Mouse (Mus musculus) R1 (cell line): Measurements from ENCODE around the gene Smim8.

ENCODE experiments used
- DNase-seq: peaks from one replicate; pipeline ENCODE4 v3.0.0-alpha.2; 2018; ENCODE audit warnings: low read depth, low spot score

Smim8 gene

DNA sequence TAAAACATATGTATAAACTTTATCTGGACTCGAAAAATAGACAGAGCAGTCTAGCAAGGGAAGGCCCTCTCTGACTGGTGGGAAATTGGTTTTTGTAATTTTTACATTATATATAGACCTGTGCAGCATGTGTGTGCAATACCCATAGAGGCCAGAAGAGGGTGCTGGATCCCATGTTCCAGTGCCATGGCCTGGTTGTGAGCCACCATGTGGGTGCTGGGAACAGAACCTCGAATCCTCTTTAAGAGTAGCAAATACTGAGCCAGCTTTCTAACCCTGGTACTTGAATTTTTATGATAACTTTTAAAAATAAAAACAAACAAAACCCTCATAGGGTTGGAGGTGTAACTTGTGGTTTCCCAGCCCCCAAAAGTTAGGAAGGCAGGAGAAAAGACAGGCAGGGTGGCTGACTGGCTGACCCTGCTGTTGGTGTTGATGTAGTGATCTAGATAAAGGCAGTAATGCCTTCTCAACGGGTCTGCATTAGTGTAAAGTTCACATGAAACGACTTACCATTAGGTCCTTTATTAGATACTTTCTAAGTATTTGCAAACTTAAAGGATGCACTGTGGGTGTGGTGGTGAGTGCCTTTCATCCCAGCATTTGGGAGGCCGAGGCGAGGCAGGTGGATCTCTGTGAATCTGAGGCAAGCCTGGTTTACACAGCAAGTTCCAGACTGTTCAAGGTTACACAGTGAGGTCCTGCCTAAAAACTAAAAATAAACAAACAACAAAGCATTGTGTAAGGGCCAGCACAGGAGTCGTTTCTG is 57.9 kb downstream of the Smim8 start:
- DNase-seq, result peak; percentile 54

DNA sequence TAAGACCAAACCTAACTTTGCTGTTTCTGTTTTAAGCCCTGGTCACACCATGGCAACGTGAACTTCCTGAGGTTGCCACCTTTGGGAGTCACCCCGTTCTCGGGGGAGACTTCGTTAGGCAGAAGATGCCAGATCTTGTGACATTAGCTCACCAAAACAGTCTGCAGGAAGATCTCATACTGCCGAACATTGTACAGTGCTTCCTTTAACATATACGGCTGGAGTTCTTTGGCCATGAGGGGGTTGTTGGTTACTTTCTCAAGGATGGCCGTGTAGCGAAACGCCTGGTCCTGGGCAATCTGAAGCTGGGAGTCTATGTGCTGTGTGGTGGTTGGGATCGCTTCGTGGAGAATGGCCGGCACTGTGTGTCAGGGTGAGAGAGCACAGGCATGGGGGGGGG is 58.8 kb downstream of the Smim8 start:
- DNase-seq, result no peak
